Mouse (Mus musculus) kidney, embryonic 16.5 days (tissue): ENCODE results near the gene Cd72. TPM values are rescaled to one million over a fixed set of nuclear protein-coding genes. Genes with fewer than 3 reads are reported as not detected.

ENCODE experiments used
- ATAC-seq: fragments of 200-750 bp; cut with Nextera tagmentation; 2 replicates; pipeline ENCODE4 v1.8.0; 2017; ENCODE audit warnings: moderate TSS enrichment; ENCODE audit not compliant: low FRiP score, low TSS enrichment
- H3K27ac ChIP-seq: fragments of 300-500 bp; sonication (generic); 2 replicates; pipeline ENCODE4 v1.5.1; 2014; ENCODE audit warnings: low read length
- H3K27me3 ChIP-seq: fragments of 300-500 bp; sonication (generic); 2 replicates; pipeline ENCODE4 v1.6.1; 2014; ENCODE audit warnings: low read length, control low read depth, mixed read lengths; ENCODE audit not compliant: insufficient read depth
- H3K36me3 ChIP-seq: fragments of 300-500 bp; sonication (generic); 2 replicates; pipeline ENCODE4 v1.6.1; 2014; ENCODE audit warnings: low read length, control low read depth, mixed read lengths; ENCODE audit not compliant: insufficient read depth
- H3K4me1 ChIP-seq: fragments of 300-500 bp; sonication (generic); 2 replicates; pipeline ENCODE4 v1.6.1; 2014; ENCODE audit warnings: low read length, control low read depth, mixed read lengths; ENCODE audit not compliant: insufficient read depth
- H3K4me2 ChIP-seq: fragments of 300-500 bp; sonication (generic); replicated peaks from 2 replicates; pipeline ENCODE4 v1.6.1; 2014; ENCODE audit warnings: low read depth, low read length
- H3K4me3 ChIP-seq: fragments of 300-500 bp; sonication (generic); 2 replicates; pipeline ENCODE4 v1.5.1; 2014; ENCODE audit warnings: mild to moderate bottlenecking, low read length
- H3K9ac ChIP-seq: fragments of 300-500 bp; sonication (generic); replicated peaks from 2 replicates; pipeline ENCODE4 v1.6.1; 2014; ENCODE audit warnings: low read length
- H3K9me3 ChIP-seq: fragments of 300-500 bp; sonication (generic); 2 replicates; pipeline ENCODE4 v1.6.1; 2016; ENCODE audit warnings: low read length, control low read depth
- WGBS: fragments of 180-500 bp; shearing (Covaris S2); extraction: QIAGEN DNeasy Blood & Tissue Kit; methylation state at CpG from one replicate; pipeline ENCODE4 v1.1.7; 2014; 5-methylcytosine and 5-hydroxymethylcytosine counted together
- polyA plus RNA-seq: library from polyadenylated mRNA; unstranded; fragments of >200 nt; fragmentation: Nextera tagmentation; extraction: Ambion mirVana; gene quantifications from 2 replicates; pipeline ENCODE4 v1.2.1, GENCODE M21; 2015

The Cd72 gene
- polyA plus RNA-seq, 1 experiment from 2014 or later = 4.1 TPM

DNA sequence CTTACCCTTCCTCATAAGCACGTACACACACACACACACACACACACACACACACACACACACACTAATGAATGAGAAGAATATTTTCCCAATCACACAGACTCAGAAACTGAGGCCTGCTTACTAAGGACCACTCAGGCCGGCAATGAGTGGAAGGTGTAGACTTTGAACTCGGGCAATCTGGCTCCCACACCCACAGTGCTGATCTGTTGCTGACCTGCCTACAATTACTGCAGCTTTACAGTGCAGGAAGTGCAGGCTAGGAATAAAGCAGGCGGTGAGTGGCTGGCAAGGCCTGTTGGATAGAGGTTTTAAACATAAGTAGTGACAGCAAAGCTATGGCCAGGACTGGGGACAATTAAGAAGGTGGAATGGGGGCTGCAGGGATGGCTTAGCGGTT is 26.6 kb upstream of the Cd72 start:
- Histone ChIP-seq H3K4me3 (no peak overlapping the region), H3K27me3 (no peaks in the 10 kb centered on the region), H3K9me3 (peaks cover 3% of the 10 kb centered on the region), H3K9ac (no peak overlapping the region), H3K27ac (no peak overlapping the region), H3K36me3 (no peaks in the 10 kb centered on the region), H3K4me2 (no peak overlapping the region), H3K4me1 (no peaks in the 10 kb centered on the region)
- no peak for ATAC-seq
- WGBS = 74% methylated on average over 5 of the region's 5 CpGs

DNA sequence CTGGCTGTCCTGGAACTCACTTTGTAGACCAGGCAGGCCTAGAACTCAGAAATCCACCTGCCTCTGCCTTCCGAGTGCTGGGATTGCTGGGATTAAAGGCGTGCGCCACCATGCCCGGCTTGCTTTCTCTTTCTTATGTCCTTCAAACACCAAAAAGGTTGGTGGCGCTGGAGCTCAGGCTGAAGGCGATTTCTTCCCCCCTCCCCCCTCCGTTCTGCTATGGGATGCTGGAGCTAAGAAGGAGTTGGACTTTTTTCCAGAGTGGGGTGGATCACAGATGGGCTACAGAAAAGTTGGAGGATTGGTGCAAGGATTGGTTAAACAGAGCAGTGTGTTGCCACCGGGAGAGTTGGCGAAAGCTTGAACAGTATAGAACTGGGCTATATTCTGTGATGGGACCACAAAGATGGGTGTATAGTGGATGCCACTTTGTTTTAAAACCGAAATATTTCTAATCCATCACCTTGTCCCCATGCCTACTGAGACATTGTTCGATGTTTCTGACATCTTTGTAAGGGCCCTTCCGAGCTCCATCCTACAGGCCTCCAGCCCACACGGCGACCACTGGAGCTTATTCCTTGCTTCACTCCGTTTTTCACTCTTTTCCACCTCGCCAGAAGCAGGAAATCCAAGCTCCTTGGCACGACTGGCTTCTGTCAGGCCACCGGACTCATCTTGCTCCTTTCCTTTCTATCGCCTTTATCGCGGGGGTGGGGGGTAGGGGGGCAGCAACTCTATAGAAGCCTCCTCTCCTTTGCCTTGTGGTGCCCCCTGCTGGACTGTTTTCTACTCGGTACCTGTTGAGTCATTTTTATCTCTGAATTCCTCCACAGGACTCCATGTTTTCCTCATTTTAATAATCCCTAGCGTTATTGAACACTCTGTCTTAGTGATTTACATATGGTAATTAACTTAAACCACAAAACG is 24.7 kb upstream of the Cd72 start:
- peak; percentile 20; the same call in 1 of the 2 replicates for ATAC-seq
- WGBS = 50% methylated on average over 24 of the region's 24 CpGs
- peak overlapping the region; percentile 31 for H3K4me2 ChIP-seq
- H3K9ac ChIP-seq = no peak overlapping the region
- H3K4me3 ChIP-seq = no peak overlapping the region; the same call in 1 of the 2 replicates
- no peak overlapping the region for H3K27ac ChIP-seq
- H3K4me1 ChIP-seq = no peaks in the 10 kb centered on the region
- no peaks in the 10 kb centered on the region for H3K9me3 ChIP-seq
- H3K36me3 ChIP-seq = no peaks in the 10 kb centered on the region
- H3K27me3 ChIP-seq = no peaks in the 10 kb centered on the region

DNA sequence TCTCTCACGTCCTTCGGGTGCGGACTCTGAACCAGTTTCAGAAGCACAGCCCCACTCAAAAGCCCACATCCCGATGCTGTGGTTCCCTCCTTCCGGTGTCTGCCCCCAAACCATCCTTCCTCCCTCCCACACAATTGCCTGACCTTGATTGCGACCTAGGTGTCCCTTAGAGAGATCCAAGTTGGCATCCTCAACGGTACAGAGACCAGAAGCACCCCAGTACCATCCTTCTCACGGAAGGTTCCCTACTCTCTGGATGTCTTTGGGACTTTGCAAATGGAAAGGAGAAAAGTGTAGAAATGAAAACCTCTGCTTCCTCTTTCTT is 24.1 kb upstream of the Cd72 start:
- no peak for ATAC-seq
- peak overlapping the region; percentile 51 for H3K4me2 ChIP-seq
- peak overlapping the region; percentile 44; the same call in 1 of the 2 replicates for H3K27ac ChIP-seq
- H3K9ac ChIP-seq = peak overlapping the region; percentile 53
- H3K9me3 ChIP-seq = no peaks in the 10 kb centered on the region
- 42% methylated on average over 8 of the region's 8 CpGs for WGBS
- H3K36me3 ChIP-seq = no peaks in the 10 kb centered on the region
- peak overlapping the region; percentile 40 for H3K4me3 ChIP-seq
- no peaks in the 10 kb centered on the region for H3K4me1 ChIP-seq
- H3K27me3 ChIP-seq = no peaks in the 10 kb centered on the region

DNA sequence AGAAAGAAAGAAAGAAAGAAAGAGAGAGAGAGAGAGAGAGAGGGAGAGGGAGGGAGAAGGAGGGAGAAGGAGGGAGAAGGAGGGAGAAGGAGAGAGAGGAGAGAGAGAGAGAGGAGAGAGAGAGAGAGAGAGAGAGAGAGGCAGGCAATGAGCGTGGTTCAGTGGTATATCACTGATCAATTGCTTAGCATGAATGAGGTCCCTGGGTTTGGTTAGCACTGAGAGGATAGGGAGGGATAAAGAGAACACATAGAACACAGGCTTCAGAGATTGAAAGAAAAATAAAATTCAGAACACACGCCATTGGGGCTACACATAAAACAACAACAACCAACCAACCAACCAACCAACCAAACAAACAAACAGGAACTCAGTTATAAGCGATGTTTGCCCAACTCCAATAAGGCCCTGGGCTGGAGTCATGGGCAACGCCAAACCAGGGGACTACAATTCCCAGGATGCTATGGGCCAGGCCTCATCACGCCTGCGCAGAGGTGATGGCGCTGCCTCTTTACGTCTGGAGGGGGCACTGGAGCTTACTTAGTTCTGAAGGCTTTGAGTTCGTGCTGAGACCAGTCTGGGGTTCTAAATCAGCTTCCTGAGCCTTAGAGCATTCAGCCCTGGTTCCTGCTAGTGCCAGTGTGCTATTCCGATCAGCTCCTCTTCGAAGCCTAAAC is 23.6 kb upstream of the Cd72 start:
- Histone ChIP-seq H3K4me3 (peak overlapping the region; percentile 40), H3K9ac (peak overlapping the region; percentile 53), H3K27ac (peak overlapping the region; percentile 44; the same call in 1 of the 2 replicates), H3K9me3 (no peaks in the 10 kb centered on the region), H3K36me3 (no peaks in the 10 kb centered on the region), H3K27me3 (no peaks in the 10 kb centered on the region), H3K4me2 (peak overlapping the region; percentile 51), H3K4me1 (no peaks in the 10 kb centered on the region)
- WGBS = 14% methylated on average over 11 of the region's 11 CpGs
- peak; percentile 95 for ATAC-seq

DNA sequence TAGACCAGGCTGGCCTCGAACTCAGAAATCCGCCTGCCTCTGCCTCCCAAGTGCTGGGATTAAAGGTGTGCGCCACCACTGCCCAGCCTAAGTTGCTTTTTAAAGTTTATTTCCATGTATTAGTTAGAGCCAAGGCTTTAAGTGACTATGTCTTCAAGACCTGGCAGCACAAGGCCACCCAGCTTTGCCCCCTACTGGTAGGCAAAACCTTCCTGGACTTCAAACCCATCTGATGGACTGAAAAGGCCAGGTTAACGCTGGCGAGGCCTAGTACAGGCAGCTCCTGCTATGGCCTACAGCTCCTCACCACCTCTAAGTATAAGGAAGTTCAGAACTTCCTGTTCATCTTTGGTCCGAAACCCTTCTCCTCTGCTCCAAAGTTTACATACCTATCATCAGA is 22.2 kb upstream of the Cd72 start:
- H3K4me1 ChIP-seq = no peaks in the 10 kb centered on the region
- H3K27ac ChIP-seq = no peak overlapping the region
- no peak overlapping the region for H3K9ac ChIP-seq
- H3K4me3 ChIP-seq = no peak overlapping the region
- no peaks in the 10 kb centered on the region for H3K27me3 ChIP-seq
- H3K36me3 ChIP-seq = no peaks in the 10 kb centered on the region
- no peak overlapping the region for H3K4me2 ChIP-seq
- WGBS = 81% methylated on average over 6 of the region's 6 CpGs
- H3K9me3 ChIP-seq = no peaks in the 10 kb centered on the region
- no peak for ATAC-seq

DNA sequence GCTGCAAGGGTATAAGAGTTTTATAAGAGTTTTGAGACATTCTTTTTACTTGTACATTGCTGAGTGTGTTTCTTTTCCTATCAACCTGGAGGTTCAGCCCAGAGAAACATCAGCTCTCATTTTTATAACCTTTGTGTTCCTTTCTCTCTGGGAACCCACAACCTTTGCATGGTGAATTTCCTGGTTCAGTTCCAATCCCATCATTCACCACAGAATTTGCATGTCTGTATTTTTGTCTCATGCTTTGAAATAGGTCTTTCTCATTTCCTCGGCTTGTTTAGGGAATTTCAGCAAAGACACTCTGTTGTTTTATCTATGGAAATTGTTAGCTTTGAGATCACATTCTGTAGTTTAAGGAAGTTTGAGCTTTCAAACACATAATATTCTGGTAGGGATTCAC is 19.2 kb upstream of the Cd72 start:
- Histone ChIP-seq H3K27ac (no peak overlapping the region), H3K4me3 (no peak overlapping the region), H3K9ac (no peak overlapping the region), H3K27me3 (no peaks in the 10 kb centered on the region), H3K36me3 (no peaks in the 10 kb centered on the region), H3K4me1 (no peaks in the 10 kb centered on the region), H3K4me2 (no peak overlapping the region), H3K9me3 (no peaks in the 10 kb centered on the region)
- WGBS = 67% methylated on average over 1 of the region's 1 CpGs
- no peak for ATAC-seq

DNA sequence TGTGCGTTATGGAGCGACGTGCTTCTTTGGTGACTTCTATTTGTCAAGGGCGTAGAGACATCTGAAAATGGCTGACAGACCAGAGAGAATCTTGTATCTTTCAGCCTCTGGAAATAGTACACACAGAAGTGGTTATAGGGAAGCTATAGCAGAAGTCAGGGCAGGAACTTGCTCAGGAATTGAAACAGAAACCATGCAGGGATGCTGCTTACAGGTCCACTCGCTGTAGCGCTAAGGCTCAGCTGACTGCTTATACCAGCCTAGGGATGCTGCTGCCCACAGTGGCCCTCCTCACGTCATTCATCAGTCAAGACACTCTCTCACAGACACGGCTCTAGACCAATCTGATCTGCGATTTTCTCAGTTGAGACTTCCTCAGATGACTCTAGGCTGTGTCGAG is 15.9 kb upstream of the Cd72 start:
- 89% methylated on average over 10 of the region's 10 CpGs for WGBS
- H3K4me2 ChIP-seq = no peak overlapping the region

DNA sequence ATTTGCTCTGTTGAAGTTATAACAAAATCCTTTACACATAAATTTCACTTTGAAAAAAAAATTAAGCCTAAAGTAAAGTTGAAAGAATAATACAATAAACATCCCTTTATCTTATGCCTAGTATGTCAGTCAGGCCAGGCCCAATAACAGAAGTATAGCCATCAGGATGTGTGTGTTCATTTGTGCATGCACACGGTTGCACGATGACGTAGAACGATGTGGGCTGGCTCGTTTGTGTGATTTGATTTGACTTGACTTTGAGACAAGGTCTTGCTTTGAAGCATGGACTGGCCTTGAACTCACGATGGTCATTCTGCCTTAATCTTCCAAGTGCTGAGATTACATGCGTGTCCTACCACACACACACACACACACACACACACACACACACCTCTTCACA is 12.4 kb upstream of the Cd72 start:
- Histone ChIP-seq H3K4me3 (no peak overlapping the region), H3K36me3 (no peaks in the 10 kb centered on the region), H3K9ac (no peak overlapping the region), H3K9me3 (no peaks in the 10 kb centered on the region), H3K4me2 (no peak overlapping the region), H3K4me1 (no peaks in the 10 kb centered on the region), H3K27me3 (no peaks in the 10 kb centered on the region), H3K27ac (no peak overlapping the region)
- no peak for ATAC-seq
- 80% methylated on average over 7 of the region's 7 CpGs for WGBS

More for the DNA sequence above, 15.9 kb upstream of the Cd72 start:
- H3K27me3 ChIP-seq = no peaks in the 10 kb centered on the region
- H3K9ac ChIP-seq = no peak overlapping the region
- H3K9me3 ChIP-seq = no peaks in the 10 kb centered on the region
- H3K4me3 ChIP-seq = no peak overlapping the region
- no peak for ATAC-seq
- no peak overlapping the region for H3K27ac ChIP-seq
- no peaks in the 10 kb centered on the region for H3K4me1 ChIP-seq
- no peaks in the 10 kb centered on the region for H3K36me3 ChIP-seq

DNA sequence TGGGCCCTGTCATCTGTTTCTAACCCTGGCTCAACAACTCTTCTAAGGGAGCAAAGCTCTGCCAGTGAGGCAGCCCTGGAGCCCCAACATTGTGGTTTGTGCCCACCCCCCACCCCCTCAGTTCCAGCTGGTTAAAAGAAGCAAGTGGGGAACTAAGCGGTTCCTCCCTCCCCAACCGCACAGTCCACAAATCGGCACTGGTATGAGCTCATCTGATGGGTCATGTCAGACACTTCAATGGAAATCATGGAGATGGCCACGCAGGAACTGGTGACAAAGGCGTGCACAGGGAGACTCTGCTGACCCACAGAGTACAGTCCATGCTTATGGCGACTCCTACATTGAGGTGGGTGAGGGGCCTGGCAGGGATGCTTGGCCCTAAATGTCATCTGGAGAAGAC is 11.5 kb upstream of the Cd72 start:
- no peak overlapping the region for H3K4me2 ChIP-seq
- no peak for ATAC-seq
- no peaks in the 10 kb centered on the region for H3K36me3 ChIP-seq
- no peaks in the 10 kb centered on the region for H3K4me1 ChIP-seq
- no peak overlapping the region for H3K9ac ChIP-seq
- no peak overlapping the region for H3K27ac ChIP-seq
- 86% methylated on average over 6 of the region's 6 CpGs for WGBS
- no peaks in the 10 kb centered on the region for H3K27me3 ChIP-seq
- no peak overlapping the region for H3K4me3 ChIP-seq
- no peaks in the 10 kb centered on the region for H3K9me3 ChIP-seq

DNA sequence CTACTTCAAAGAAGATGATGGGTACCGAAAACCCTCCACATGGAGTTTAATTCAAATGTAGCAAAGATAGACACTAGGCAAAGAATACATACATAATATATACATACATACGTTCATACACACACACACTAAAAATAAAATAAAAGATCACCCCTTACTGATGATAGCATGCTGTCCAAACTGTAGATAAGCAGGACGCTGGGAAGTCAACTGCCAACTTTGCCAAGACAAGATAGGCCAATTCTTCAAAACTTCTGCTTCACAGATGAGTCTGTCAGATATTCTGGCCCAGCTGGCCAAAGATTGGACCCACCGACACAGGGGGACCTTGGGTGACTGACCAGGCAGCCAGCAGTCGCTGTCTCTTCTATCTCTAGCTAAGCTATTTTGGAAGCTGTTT is 8.7 kb upstream of the Cd72 start:
- no peak for ATAC-seq
- WGBS = 92% methylated on average over 5 of the region's 5 CpGs

More for the DNA sequence above, 8.7 kb upstream of the Cd72 start:
- Histone ChIP-seq H3K4me3 (no peak overlapping the region), H3K4me2 (no peak overlapping the region), H3K36me3 (no peaks in the 10 kb centered on the region), H3K9me3 (no peaks in the 10 kb centered on the region), H3K27ac (no peak overlapping the region), H3K9ac (no peak overlapping the region), H3K27me3 (no peaks in the 10 kb centered on the region), H3K4me1 (no peaks in the 10 kb centered on the region)
